Mouse (Mus musculus) lung, adult 2 months (tissue): ENCODE measurements around the gene Zfp366. TPM values are rescaled to one million over a fixed set of nuclear protein-coding genes. Genes with fewer than 3 reads are reported as not detected.

Experiments used
- DNase-seq: peaks from one replicate; pipeline ENCODE4 v3.0.0; 2022
- H3K4me1 ChIP-seq: fragments of 200-500 bp; 2 replicates; pipeline ENCODE4 v1.6.1; 2011; ENCODE audit warnings: low read length; ENCODE audit not compliant: control insufficient read depth, insufficient read depth
- H3K4me3 ChIP-seq: fragments of 200-500 bp; replicated peaks from 2 replicates; pipeline ENCODE3; 2011; ENCODE audit warnings: low read depth, mild to moderate bottlenecking, control low read depth, low read length; ENCODE audit errors: extremely low read depth
- CTCF ChIP-seq: fragments of 200-500 bp; IDR thresholded peaks from 2 replicates; pipeline ENCODE4 v1.5.1; 2011; ENCODE audit warnings: mild to moderate bottlenecking, low read length, control low read depth; ENCODE audit not compliant: insufficient read depth
- POLR2A ChIP-seq: fragments of 200-500 bp; IDR thresholded peaks from 2 replicates; pipeline ENCODE4 v1.6.1; 2011; ENCODE audit warnings: low read depth, mild to moderate bottlenecking, control low read depth, low read length, borderline replicate concordance; ENCODE audit errors: extremely low read depth
- WGBS: fragments of 180-500 bp; shearing (Covaris S2); methylation state at CpG from one replicate; pipeline ENCODE4 v1.1.7; 2018; 5-methylcytosine and 5-hydroxymethylcytosine counted together
- polyA plus RNA-seq: library from polyadenylated mRNA; depleted of rRNA; stranded (reverse); fragments of >200 nt; gene quantifications from 2 replicates; pipeline ENCODE4 v1.2.3, GENCODE M21; 2012

Gene Zfp366
- polyA plus RNA-seq, 1 experiment, result 14.5 TPM

DNA sequence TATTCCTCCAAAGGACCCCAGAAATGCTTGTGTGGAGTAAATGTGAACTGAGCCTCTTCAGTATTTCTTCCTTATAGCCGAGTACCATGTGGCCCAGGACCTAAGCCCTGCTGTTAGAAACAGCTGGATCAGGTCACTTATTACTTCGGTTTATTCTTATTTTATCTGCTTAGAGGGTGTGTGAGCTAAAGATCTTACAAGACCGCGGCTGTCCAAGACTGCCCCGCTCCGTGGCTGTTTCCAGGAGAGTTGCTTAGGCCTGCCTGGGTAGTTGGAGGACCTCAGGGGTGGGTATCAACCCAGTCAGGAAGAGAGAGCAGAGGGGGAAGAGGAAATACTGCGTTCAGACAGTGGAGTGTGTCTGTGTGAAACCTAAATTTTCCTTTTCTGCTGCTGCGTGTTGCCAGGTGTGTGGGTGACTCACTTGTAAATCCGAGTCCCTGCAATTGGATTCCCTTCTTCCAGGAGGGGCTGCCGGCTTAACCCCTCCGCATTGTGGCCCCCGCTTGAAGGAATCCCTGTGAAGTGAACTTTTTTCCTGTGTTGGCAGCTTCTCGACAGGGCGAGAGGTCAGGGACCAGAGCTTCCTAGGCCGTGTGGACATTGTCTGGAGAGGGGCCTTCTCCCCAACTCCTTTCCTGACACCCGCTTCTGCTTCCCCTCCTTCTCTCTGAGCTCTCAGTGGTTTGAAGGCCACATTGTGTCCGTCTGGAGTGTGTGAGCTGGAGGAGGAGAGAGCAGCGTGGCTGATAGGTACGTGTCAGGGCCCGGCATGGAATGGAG lies 51.0 kb downstream of the Zfp366 start:
- no peak for DNase-seq
- 53% methylated on average over 20 of the region's 20 CpGs for WGBS
- Histone ChIP-seq H3K4me3 (no peak overlapping the region), H3K4me1 (peaks cover 22% of the 10 kb centered on the region)
- TF ChIP-seq CTCF, result no peak
- no peak for TF ChIP-seq POLR2A

DNA sequence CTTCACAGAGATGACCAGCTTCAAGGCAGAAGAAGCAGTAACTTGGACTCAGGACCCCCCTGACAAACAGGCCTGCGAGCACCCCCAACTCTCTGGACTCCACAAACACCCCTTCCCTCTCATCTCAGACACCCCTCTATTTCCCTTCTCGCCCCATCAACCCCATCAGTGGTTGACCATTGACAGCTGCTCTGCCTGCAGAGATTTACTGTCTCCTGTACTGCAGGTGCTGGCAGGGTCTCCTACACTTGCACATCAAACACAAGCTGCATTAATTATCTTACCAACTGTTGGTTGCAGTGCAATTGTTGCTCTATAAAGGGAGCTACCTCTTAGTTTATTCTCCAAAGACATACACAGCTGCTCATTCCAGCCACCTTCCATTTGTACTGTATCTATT lies 51.6 kb downstream of the Zfp366 start:
- TF ChIP-seq CTCF (no peak), POLR2A (no peak)
- WGBS, result 85% methylated on average over 2 of the region's 2 CpGs

DNA sequence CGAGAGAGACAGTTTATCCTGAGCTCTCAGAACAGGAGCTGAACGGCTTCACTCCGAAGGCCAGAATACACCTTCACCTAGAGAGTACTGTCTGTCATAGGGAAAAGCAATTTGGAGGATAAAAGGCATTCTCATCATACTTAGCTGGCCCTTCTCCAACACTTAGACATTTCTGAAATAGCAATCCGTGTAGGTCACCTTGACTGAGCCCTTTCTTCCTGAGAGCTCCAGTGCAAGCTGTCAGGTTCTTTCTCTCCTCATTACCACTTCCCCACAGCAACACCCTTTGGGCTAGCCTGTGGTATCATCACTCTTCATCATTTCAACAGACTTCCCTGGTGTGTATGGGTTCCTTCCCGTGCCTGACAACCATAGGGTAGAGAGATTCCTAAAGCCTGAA lies 52.5 kb downstream of the Zfp366 start:
- TF ChIP-seq POLR2A, result no peak
- TF ChIP-seq CTCF, result no peak
- WGBS, result 67% methylated on average over 5 of the region's 5 CpGs
- Histone ChIP-seq H3K4me3 (no peak overlapping the region), H3K4me1 (peaks cover 21% of the 10 kb centered on the region)
- no peak for DNase-seq

More for the DNA sequence above, 51.6 kb downstream of the Zfp366 start:
- DNase-seq, result no peak
- Histone ChIP-seq H3K4me3 (no peak overlapping the region), H3K4me1 (peaks cover 21% of the 10 kb centered on the region)

DNA sequence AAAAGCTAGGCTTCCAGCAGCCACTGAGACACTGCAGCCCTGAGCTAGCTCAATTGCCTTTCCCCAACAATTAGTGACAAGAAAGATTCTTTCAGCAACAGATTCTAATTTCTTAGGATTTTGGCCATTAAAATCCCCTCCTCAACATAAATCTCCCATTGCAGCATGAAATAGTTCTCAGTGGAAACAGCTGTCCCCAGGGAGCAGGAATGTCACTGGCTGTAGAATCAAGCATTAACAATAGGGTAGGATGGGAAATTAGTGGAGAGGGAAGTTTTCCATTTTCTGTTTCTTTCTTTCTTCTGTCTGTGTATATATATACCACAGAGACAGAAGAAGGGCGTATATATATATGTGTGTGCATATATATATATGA lies 53.2 kb downstream of the Zfp366 start:
- 50% methylated on average over 1 of the region's 1 CpGs for WGBS
- DNase-seq, result no peak
- Histone ChIP-seq H3K4me1 (peaks cover 21% of the 10 kb centered on the region), H3K4me3 (no peak overlapping the region)
- TF ChIP-seq POLR2A, result no peak

DNA sequence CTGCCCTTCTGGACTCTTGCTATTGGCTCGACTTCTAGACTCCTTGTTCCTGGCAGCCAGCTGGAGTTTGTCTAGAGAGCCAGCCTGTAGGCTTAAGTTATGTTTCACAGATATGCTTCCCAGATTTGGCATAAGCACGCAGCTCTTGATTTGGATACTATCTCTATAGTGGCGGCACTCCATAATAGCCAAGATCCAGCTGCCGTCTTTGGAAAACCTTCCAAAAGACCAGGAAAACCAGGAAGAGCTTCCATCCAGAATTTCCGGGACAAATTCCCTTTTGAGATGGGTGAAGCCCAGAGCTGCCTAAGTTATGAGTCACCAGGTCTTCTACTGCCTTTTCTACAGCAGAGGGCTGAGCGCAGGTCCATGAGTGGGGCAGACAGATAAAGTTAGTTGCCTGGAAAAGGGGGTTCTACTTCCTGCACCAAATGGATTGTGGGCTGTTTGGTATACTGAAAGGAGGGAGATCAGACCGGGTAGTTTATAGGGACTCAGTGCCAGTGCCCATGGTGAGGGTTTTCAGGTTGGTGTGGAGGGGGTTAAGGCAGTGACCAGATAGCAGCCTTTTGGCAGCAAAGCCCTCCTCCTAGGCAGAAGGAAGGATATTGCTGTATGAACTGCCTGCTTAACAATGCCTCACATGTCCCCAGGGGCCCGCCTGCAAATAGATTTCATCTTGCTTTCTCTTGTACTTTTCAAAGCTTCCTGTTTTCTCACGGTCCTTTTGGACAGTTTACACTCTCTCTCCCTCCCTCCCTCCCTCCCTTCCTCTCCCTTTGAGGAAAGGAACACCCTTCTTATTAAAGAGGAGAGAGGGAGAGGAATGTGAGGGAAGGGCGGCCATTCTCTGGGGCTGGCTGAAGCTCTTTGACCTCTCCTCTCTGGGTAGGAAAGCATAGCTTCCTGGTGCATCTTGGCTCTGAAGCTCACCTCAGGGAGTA lies 53.9 kb downstream of the Zfp366 start:
- Histone ChIP-seq H3K4me3 (no peak overlapping the region), H3K4me1 (peaks cover 21% of the 10 kb centered on the region)
- DNase-seq, result peak; percentile 48
- peak; percentile 37; the same call in 1 of the 2 replicates for TF ChIP-seq POLR2A
- no peak for TF ChIP-seq CTCF
- WGBS, result 15% methylated on average over 10 of the region's 10 CpGs

DNA sequence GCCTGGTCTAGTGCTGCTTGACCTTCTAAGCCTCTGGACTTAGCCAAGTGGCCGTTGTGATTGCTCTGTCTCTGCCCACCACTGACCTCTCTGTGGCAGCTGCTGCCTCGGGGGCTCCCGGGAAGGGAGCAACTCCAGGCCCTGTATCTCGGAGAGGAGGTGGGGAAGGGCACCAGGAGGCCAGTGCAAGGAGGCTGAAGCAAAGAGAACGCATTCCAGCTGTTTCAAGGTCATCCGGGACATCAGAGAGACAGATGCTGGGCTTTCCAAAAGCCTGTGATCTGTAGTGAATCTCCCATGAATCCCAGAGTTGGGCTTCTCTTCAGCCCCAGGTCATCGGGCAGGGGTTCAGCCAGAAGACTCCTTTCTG lies 54.5 kb downstream of the Zfp366 start:
- TF ChIP-seq POLR2A, result no peak
- TF ChIP-seq CTCF, result no peak
- no peak overlapping the region for H3K4me3 ChIP-seq
- WGBS, result 28% methylated on average over 7 of the region's 7 CpGs
- peaks cover 21% of the 10 kb centered on the region for H3K4me1 ChIP-seq
- DNase-seq, result peak; percentile 26

DNA sequence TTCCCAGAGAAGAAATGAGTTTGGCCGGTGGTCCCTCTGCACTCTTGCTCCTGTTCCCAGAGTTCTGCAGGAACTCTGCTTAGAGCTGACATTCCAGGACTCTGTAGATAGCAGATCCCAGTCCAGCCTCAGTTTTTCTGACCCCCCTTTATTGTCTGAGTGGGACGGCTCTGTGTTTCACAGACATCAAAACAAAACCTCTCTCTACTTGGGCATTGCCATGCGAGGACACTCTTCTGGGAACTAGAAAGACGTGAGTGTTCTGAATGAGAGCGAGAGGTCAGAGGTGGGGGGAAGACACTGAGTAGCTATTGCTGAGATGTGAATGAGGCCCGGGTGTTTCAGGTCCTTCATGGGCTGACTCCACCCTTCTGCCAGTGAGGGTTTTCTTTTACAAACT lies 55.1 kb downstream of the Zfp366 start:
- WGBS, result 43% methylated on average over 6 of the region's 6 CpGs
- TF ChIP-seq CTCF (no peak), POLR2A (no peak)
- H3K4me3 ChIP-seq, result no peak overlapping the region
- DNase-seq, result no peak
- peaks cover 21% of the 10 kb centered on the region for H3K4me1 ChIP-seq

DNA sequence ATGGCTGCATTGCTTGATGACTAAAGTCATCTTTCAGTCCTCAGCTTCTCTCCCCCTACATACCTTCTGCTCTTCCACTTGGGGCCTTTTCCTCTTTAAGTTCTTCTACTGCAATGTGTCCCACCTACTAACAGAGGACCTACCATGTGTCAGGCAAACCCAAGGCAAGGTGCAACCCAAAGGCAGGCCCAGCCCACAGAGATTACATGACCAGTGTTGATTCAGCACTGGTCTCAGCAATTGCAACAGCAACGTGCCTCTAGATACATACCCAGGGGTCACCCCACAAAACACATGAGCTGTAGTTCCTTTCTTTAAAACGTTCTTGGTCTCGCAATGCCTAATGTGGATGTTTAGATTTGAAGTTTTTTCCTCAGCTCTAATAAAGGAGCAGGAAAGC lies 57.4 kb downstream of the Zfp366 start:
- DNase-seq, result no peak
- 68% methylated on average over 3 of the region's 3 CpGs for WGBS
- peaks cover 15% of the 10 kb centered on the region for H3K4me1 ChIP-seq
- no peak for TF ChIP-seq POLR2A
- no peak for TF ChIP-seq CTCF
- H3K4me3 ChIP-seq, result no peak overlapping the region

DNA sequence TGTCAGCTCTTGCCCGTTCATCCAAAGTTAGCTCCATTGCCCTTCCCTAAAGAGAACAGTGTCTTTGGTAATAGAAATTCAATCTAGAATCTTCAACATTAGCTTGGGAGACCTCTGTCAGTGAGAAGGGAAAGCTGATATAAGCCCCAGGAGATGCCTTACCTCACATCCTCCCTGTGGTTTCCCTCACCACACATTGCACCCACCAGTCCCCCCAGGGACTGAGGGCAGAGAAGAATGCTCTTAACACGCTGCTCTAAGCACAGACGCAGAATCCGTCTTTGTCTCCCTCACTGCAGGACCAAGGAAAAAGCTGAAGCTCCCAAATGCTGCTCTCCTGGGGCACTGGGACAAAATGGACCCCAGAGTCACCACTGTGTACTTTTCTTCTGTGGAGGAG lies 58.3 kb downstream of the Zfp366 start:
- TF ChIP-seq CTCF (no peak), POLR2A (no peak)
- 67% methylated on average over 4 of the region's 4 CpGs for WGBS

More for the DNA sequence above, 58.3 kb downstream of the Zfp366 start:
- no peak for DNase-seq
- Histone ChIP-seq H3K4me1 (peaks cover 10% of the 10 kb centered on the region), H3K4me3 (no peak overlapping the region)
